Mouse (Mus musculus): ENCODE measurements around the gene Fgf4. TPM values are rescaled to one million over a fixed set of nuclear protein-coding genes. Genes with fewer than 3 reads are reported as not detected.

Gene Fgf4
- polyA plus RNA-seq, 1 experiment: not detected

GRCm38 (mm10) chr7:144863196-144863595 lies 16.0 kb downstream of the Fgf4 start:
- H3K27ac ChIP-seq (ENCODE audit: insufficient read depth, low read length): no peak overlapping the region
- H3K4me3 ChIP-seq (ENCODE audit: extremely low read depth, insufficient read depth, insufficient read length): no peak overlapping the region
- no peaks in the 10 kb centered on the region for H3K36me3 ChIP-seq (ENCODE audit: control insufficient read depth, insufficient read depth, low read length)
- 9% methylated on average over 11 of the region's 11 CpGs for WGBS
- H3K4me1 ChIP-seq (ENCODE audit: control insufficient read depth, insufficient read depth, insufficient read length): no peaks in the 10 kb centered on the region
- TF ChIP-seq POLR2A (IDR thresholded peaks at IDR 0.05; ENCODE audit: low read depth, low read length): no peak
- TF ChIP-seq CTCF (IDR thresholded peaks at IDR 0.05; ENCODE audit: extremely low read depth, insufficient read depth, insufficient read length, insufficient replicate concordance): no peak
- DNase-seq (ENCODE audit: low read depth in 1 of 2, low spot score in 2 of 2): no peak
- H3K27me3 ChIP-seq (ENCODE audit: control insufficient read depth, insufficient read depth, low read length): peaks cover 17% of the 10 kb centered on the region

- Histone ChIP-seq H3K27ac (ENCODE audit: insufficient read depth, low read length) (no peak overlapping the region), H3K36me3 (ENCODE audit: control insufficient read depth, insufficient read depth, low read length) (no peaks in the 10 kb centered on the region), H3K4me1 (ENCODE audit: control insufficient read depth, insufficient read depth, insufficient read length) (no peaks in the 10 kb centered on the region), H3K27me3 (ENCODE audit: control insufficient read depth, insufficient read depth, low read length) (peaks cover 17% of the 10 kb centered on the region), H3K4me3 (ENCODE audit: extremely low read depth, insufficient read depth, insufficient read length) (no peak overlapping the region)
- TF ChIP-seq CTCF (IDR thresholded peaks at IDR 0.05; ENCODE audit: extremely low read depth, insufficient read depth, insufficient read length, insufficient replicate concordance): no peak
- no peak for TF ChIP-seq POLR2A (IDR thresholded peaks at IDR 0.05; ENCODE audit: low read depth, low read length)
- no peak for DNase-seq (ENCODE audit: low read depth in 1 of 2, low spot score in 2 of 2)
- 85% methylated on average over 3 of the region's 3 CpGs for WGBS
These were observed 17.0 kb downstream of the Fgf4 start for GRCm38 (mm10) chr7:144864160-144864670.

GRCm38 (mm10) chr7:144867161-144867560 lies 20.0 kb downstream of the Fgf4 start:
- Histone ChIP-seq H3K4me1 (ENCODE audit: control insufficient read depth, insufficient read depth, insufficient read length) (no peaks in the 10 kb centered on the region), H3K27ac (ENCODE audit: insufficient read depth, low read length) (no peak overlapping the region), H3K4me3 (ENCODE audit: extremely low read depth, insufficient read depth, insufficient read length) (no peak overlapping the region), H3K36me3 (ENCODE audit: control insufficient read depth, insufficient read depth, low read length) (no peaks in the 10 kb centered on the region), H3K27me3 (ENCODE audit: control insufficient read depth, insufficient read depth, low read length) (0 out of 2 replicates have a peak, but pooled peaks cover 5% of the 10 kb centered on the region)
- WGBS: 63% methylated on average over 4 of the region's 4 CpGs
- DNase-seq (ENCODE audit: low read depth in 1 of 2, low spot score in 2 of 2): no peak
- TF ChIP-seq POLR2A (IDR thresholded peaks at IDR 0.05; ENCODE audit: low read depth, low read length) (no peak), CTCF (IDR thresholded peaks at IDR 0.05; ENCODE audit: extremely low read depth, insufficient read depth, insufficient read length, insufficient replicate concordance) (no peak)

GRCm38 (mm10) chr7:144867602-144868001 lies 20.4 kb downstream of the Fgf4 start:
- Histone ChIP-seq H3K27ac (ENCODE audit: insufficient read depth, low read length) (no peak overlapping the region), H3K4me1 (ENCODE audit: control insufficient read depth, insufficient read depth, insufficient read length) (no peaks in the 10 kb centered on the region), H3K27me3 (ENCODE audit: control insufficient read depth, insufficient read depth, low read length) (0 out of 2 replicates have a peak, but pooled peaks cover 3% of the 10 kb centered on the region), H3K36me3 (ENCODE audit: control insufficient read depth, insufficient read depth, low read length) (no peaks in the 10 kb centered on the region), H3K4me3 (ENCODE audit: extremely low read depth, insufficient read depth, insufficient read length) (no peak overlapping the region)
- WGBS: 82% methylated on average over 8 of the region's 8 CpGs
- DNase-seq (ENCODE audit: low read depth in 1 of 2, low spot score in 2 of 2): no peak
- no peak for TF ChIP-seq POLR2A (IDR thresholded peaks at IDR 0.05; ENCODE audit: low read depth, low read length)
- TF ChIP-seq CTCF (IDR thresholded peaks at IDR 0.05; ENCODE audit: extremely low read depth, insufficient read depth, insufficient read length, insufficient replicate concordance): no peak

- WGBS: 60% methylated on average over 4 of the region's 4 CpGs
These were observed 25.3 kb downstream of the Fgf4 start for GRCm38 (mm10) chr7:144872420-144872819.

GRCm38 (mm10) chr7:144873160-144873559 lies 26.0 kb downstream of the Fgf4 start:
- Histone ChIP-seq H3K4me3 (ENCODE audit: extremely low read depth, insufficient read depth, insufficient read length) (no peak overlapping the region), H3K4me1 (ENCODE audit: control insufficient read depth, insufficient read depth, insufficient read length) (no peaks in the 10 kb centered on the region), H3K27ac (ENCODE audit: insufficient read depth, low read length) (no peak overlapping the region), H3K36me3 (ENCODE audit: control insufficient read depth, insufficient read depth, low read length) (no peaks in the 10 kb centered on the region), H3K27me3 (ENCODE audit: control insufficient read depth, insufficient read depth, low read length) (no peaks in the 10 kb centered on the region)
- TF ChIP-seq CTCF (IDR thresholded peaks at IDR 0.05; ENCODE audit: extremely low read depth, insufficient read depth, insufficient read length, insufficient replicate concordance): no peak
- no peak for TF ChIP-seq POLR2A (IDR thresholded peaks at IDR 0.05; ENCODE audit: low read depth, low read length)
- DNase-seq (ENCODE audit: low read depth in 1 of 2, low spot score in 2 of 2): no peak
- 88% methylated on average over 4 of the region's 4 CpGs for WGBS

More at GRCm38 (mm10) chr7:144872420-144872819, 25.3 kb downstream of the Fgf4 start:
- Histone ChIP-seq H3K4me3 (ENCODE audit: extremely low read depth, insufficient read depth, insufficient read length) (no peak overlapping the region), H3K4me1 (ENCODE audit: control insufficient read depth, insufficient read depth, insufficient read length) (no peaks in the 10 kb centered on the region), H3K36me3 (ENCODE audit: control insufficient read depth, insufficient read depth, low read length) (no peaks in the 10 kb centered on the region), H3K27me3 (ENCODE audit: control insufficient read depth, insufficient read depth, low read length) (no peaks in the 10 kb centered on the region), H3K27ac (ENCODE audit: insufficient read depth, low read length) (no peak overlapping the region)
- TF ChIP-seq POLR2A (IDR thresholded peaks at IDR 0.05; ENCODE audit: low read depth, low read length): no peak
- TF ChIP-seq CTCF (IDR thresholded peaks at IDR 0.05; ENCODE audit: extremely low read depth, insufficient read depth, insufficient read length, insufficient replicate concordance): no peak
- DNase-seq (ENCODE audit: low read depth in 1 of 2, low spot score in 2 of 2): no peak

- Histone ChIP-seq H3K27me3 (ENCODE audit: control insufficient read depth, insufficient read depth, low read length) (no peaks in the 10 kb centered on the region), H3K4me1 (ENCODE audit: control insufficient read depth, insufficient read depth, insufficient read length) (no peaks in the 10 kb centered on the region), H3K27ac (ENCODE audit: insufficient read depth, low read length) (no peak overlapping the region), H3K36me3 (ENCODE audit: control insufficient read depth, insufficient read depth, low read length) (no peaks in the 10 kb centered on the region), H3K4me3 (ENCODE audit: extremely low read depth, insufficient read depth, insufficient read length) (no peak overlapping the region)
- TF ChIP-seq POLR2A (IDR thresholded peaks at IDR 0.05; ENCODE audit: low read depth, low read length): no peak
- TF ChIP-seq CTCF (IDR thresholded peaks at IDR 0.05; ENCODE audit: extremely low read depth, insufficient read depth, insufficient read length, insufficient replicate concordance): no peak
- WGBS: 84% methylated on average over 4 of the region's 4 CpGs
- no peak for DNase-seq (ENCODE audit: low read depth in 1 of 2, low spot score in 2 of 2)
These were observed 27.1 kb downstream of the Fgf4 start for GRCm38 (mm10) chr7:144874226-144874625.

Data from spleen, adult 2 months (tissue).